Mouse (Mus musculus): Measurements from ENCODE around the gene Mast4.

GRCm38 (mm10) chr13:103119728-103120127 lies 214.6 kb downstream of the Mast4 start:
- TF ChIP-seq CTCF (IDR thresholded peaks at IDR 0.05; ENCODE audit: borderline replicate concordance, insufficient read depth, low read length) (no peak), POLR2A (IDR thresholded peaks at IDR 0.05; ENCODE audit: low read depth, low read length) (no peak)
